Mouse (Mus musculus) CH12.LX (cell line): ENCODE results near the gene Ermap.

ENCODE experiments used
- CTCF ChIP-seq, 2 experiments: IDR thresholded peaks in 1 of 2; conservative IDR thresholded peaks in 1 of 2; 2 replicates each; pipeline ENCODE4 v1.5.1; 2011 to 2012; ENCODE audit warnings: low read depth in 2 of 2, low read length in 2 of 2, improper control_type of control experiment in 1 of 2, inconsistent platforms in 1 of 2, mild to moderate bottlenecking in 1 of 2, moderate library complexity in 1 of 2
- TBP ChIP-seq: conservative IDR thresholded peaks from 2 replicates; pipeline ENCODE4 v1.6.1; 2011; ENCODE audit warnings: low read depth, low read length, improper control_type of control experiment

DNA sequence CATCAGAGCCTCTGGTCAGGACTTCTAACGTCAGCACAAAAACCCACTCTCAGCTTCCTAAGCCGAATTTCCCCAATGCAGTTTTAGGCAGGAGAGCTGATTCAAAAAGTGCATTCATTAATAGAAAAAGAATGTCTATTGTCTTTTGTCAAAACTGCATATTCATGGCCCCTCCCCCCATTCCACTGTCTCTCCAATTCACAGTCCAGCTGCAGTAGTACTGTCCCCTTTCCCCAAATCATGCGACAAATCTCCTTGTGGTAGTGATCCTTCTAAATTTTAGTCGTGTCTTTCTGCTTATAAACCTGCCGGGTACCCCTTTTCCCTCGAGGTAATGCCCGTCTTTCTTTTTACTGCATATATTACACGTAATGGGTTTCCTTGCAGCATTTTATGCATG lies 51.0 kb downstream of the Ermap start:
- no peak for TF ChIP-seq CTCF (conservative IDR thresholded peaks at IDR 0.05 in 1 of 2, IDR thresholded peaks at IDR 0.05 in 1 of 2; ENCODE audit: low read depth in 2 of 2, low read length in 2 of 2)
- no peak for TF ChIP-seq TBP
